13 mouse cellular contexts compared by ENCODE assay signal in genomic region chr5:147269926-147270672, GRCm38 (mm10). TPM values are rescaled to one million over a fixed set of nuclear protein-coding genes. Genes with fewer than 3 reads are reported as not detected.
DNase-seq lines count a peak whose midpoint lies in the region; ATAC-seq lines count a peak whose summit lies in the region.
"Had no signal": no experiment of that assay in that cellular context is flagged by ENCODE, and none has a peak within 500 bp of the region (broad histone marks: within the 10 kb centered on the region; RNA-seq: fewer than 3 reads in every experiment).

Gene Pdx1 (plus strand): TSS chr5:147269959.

- H3K36me3 ChIP-seq in heart, embryonic 12.5 days = no peaks in the 10 kb centered on the region
- H3K36me3 ChIP-seq in midbrain, embryonic 11.5 days (ENCODE audit: control insufficient read depth, insufficient read depth, low read length) = no peaks in the 10 kb centered on the region
- no peaks in the 10 kb centered on the region for H3K36me3 ChIP-seq in midbrain, embryonic 16.5 days (ENCODE audit: control insufficient read depth, insufficient read depth, low read length)
- H3K36me3 ChIP-seq in intestine, embryonic 16.5 days (ENCODE audit: control insufficient read depth, insufficient read depth, low read length) = no peaks in the 10 kb centered on the region
- H3K36me3 ChIP-seq in stomach, embryonic 15.5 days = no peaks in the 10 kb centered on the region
- H3K36me3 ChIP-seq: forebrain, embryonic 12.5 days had no signal

- peak within 1 kb of the TSS; percentile 50 for H3K4me2 ChIP-seq in heart, embryonic 12.5 days
- no peak within 1 kb of the TSS for H3K4me2 ChIP-seq in midbrain, embryonic 11.5 days
- H3K4me2 ChIP-seq in midbrain, embryonic 16.5 days (ENCODE audit: low read length) = no peak within 1 kb of the TSS
- H3K4me2 ChIP-seq in intestine, embryonic 16.5 days (ENCODE audit: low read depth, low read length) = peak within 1 kb of the TSS; percentile 50
- peak within 1 kb of the TSS; percentile 35 for H3K4me2 ChIP-seq in stomach, embryonic 15.5 days
- H3K4me2 ChIP-seq: forebrain, embryonic 12.5 days had no signal

- intact Hi-C loops in heart, postnatal 36 days (cut with DNase I) = no loop called here

- no peak for DNase-seq in heart, postnatal 36 days
- DNase-seq in midbrain, embryonic 11.5 days (ENCODE audit: low spot score, missing footprints) = peak; percentile 95
- DNase-seq in T-cell, adult 2 months (ENCODE audit: low spot score) = no peak
- no peak for DNase-seq in urinary bladder, postnatal 36 days (ENCODE audit: low spot score in 2 of 2)
- DNase-seq: kidney, postnatal 36 days; right cerebral cortex, postnatal 4 days had no signal

- H3K4me1 ChIP-seq in heart, embryonic 12.5 days (replicated peaks) = peaks cover 15% of the 10 kb centered on the region
- no peaks in the 10 kb centered on the region for H3K4me1 ChIP-seq in midbrain, embryonic 11.5 days (ENCODE audit: control insufficient read depth, insufficient read depth, low read length)
- no peaks in the 10 kb centered on the region for H3K4me1 ChIP-seq in midbrain, embryonic 16.5 days (ENCODE audit: control insufficient read depth, insufficient read depth, low read length)
- no peaks in the 10 kb centered on the region for H3K4me1 ChIP-seq in intestine, embryonic 16.5 days (ENCODE audit: control insufficient read depth, insufficient read depth, low read length)
- H3K4me1 ChIP-seq in stomach, embryonic 15.5 days = no peaks in the 10 kb centered on the region

- 1% methylated on average over 44 of the region's 44 CpGs for WGBS in heart, embryonic 12.5 days
- under 1% methylated on average over 44 of the region's 44 CpGs for WGBS in midbrain, embryonic 11.5 days
- under 1% methylated on average over 44 of the region's 44 CpGs for WGBS in midbrain, embryonic 16.5 days
- 2% methylated on average over 44 of the region's 44 CpGs for WGBS in intestine, embryonic 16.5 days
- 2% methylated on average over 44 of the region's 44 CpGs for WGBS in stomach, embryonic 15.5 days

- peak within 1 kb of the TSS; percentile 22 for H3K4me3 ChIP-seq in heart, embryonic 12.5 days
- no peak within 1 kb of the TSS for H3K4me3 ChIP-seq in midbrain, embryonic 11.5 days (ENCODE audit: low read depth, low read length)
- H3K4me3 ChIP-seq in midbrain, embryonic 16.5 days (ENCODE audit: low read depth, low read length) = no peak within 1 kb of the TSS
- H3K4me3 ChIP-seq in intestine, embryonic 16.5 days (ENCODE audit: low read length) = peak within 1 kb of the TSS; percentile 46
- H3K4me3 ChIP-seq in stomach, embryonic 15.5 days (replicated peaks) = peak within 1 kb of the TSS; percentile 41
- H3K4me3 ChIP-seq: forebrain, embryonic 12.5 days; megakaryocyte, embryonic 14.5 days had no signal

- peaks cover 94% of the 10 kb centered on the region for H3K27me3 ChIP-seq in heart, embryonic 12.5 days (replicated peaks)
- peaks cover 95% of the 10 kb centered on the region for H3K27me3 ChIP-seq in midbrain, embryonic 11.5 days (ENCODE audit: control insufficient read depth, insufficient read depth, low read length)
- H3K27me3 ChIP-seq in midbrain, embryonic 16.5 days (ENCODE audit: control insufficient read depth, insufficient read depth, low read depth, low read length) = peaks cover 85% of the 10 kb centered on the region
- H3K27me3 ChIP-seq in intestine, embryonic 16.5 days (replicated peaks; ENCODE audit: control insufficient read depth, insufficient read depth, low read length) = peaks cover 64% of the 10 kb centered on the region
- H3K27me3 ChIP-seq in stomach, embryonic 15.5 days (replicated peaks) = peaks cover 83% of the 10 kb centered on the region

- peak; percentile 57; the same call in 1 of the 2 replicates for ATAC-seq in heart, embryonic 12.5 days (ENCODE audit: insufficient number of reproducible peaks, low FRiP score)
- ATAC-seq in midbrain, embryonic 11.5 days (ENCODE audit: low FRiP score) = peak; percentile 42; the same call in 1 of the 2 replicates
- no peak for ATAC-seq in midbrain, embryonic 16.5 days
- peak; percentile 92 for ATAC-seq in intestine, embryonic 16.5 days
- ATAC-seq in stomach, embryonic 15.5 days (ENCODE audit: insufficient read depth, low FRiP score, low read depth) = peak; percentile 90

- no peak within 1 kb of the TSS for H3K9ac ChIP-seq in heart, embryonic 12.5 days
- no peak within 1 kb of the TSS for H3K9ac ChIP-seq in midbrain, embryonic 11.5 days (ENCODE audit: low read length)
- no peak within 1 kb of the TSS for H3K9ac ChIP-seq in midbrain, embryonic 16.5 days (ENCODE audit: low read depth, low read length)
- H3K9ac ChIP-seq in intestine, embryonic 16.5 days (ENCODE audit: low read depth, low read length) = peak within 1 kb of the TSS; percentile 48
- no peak within 1 kb of the TSS; the same call in 1 of the 2 replicates for H3K9ac ChIP-seq in stomach, embryonic 15.5 days
- H3K9ac ChIP-seq: forebrain, embryonic 12.5 days had no signal

- no peak within 1 kb of the TSS for H3K27ac ChIP-seq in heart, embryonic 12.5 days (ENCODE audit: poor library complexity, severe bottlenecking)
- H3K27ac ChIP-seq in midbrain, embryonic 11.5 days (ENCODE audit: low read depth, low read length) = no peak within 1 kb of the TSS
- no peak within 1 kb of the TSS for H3K27ac ChIP-seq in midbrain, embryonic 16.5 days (ENCODE audit: low read length)
- H3K27ac ChIP-seq in intestine, embryonic 16.5 days (ENCODE audit: low read length) = peak within 1 kb of the TSS; percentile 48; the same call in 1 of the 2 replicates
- peak within 1 kb of the TSS; percentile 57; the same call in 1 of the 2 replicates for H3K27ac ChIP-seq in stomach, embryonic 15.5 days
- H3K27ac ChIP-seq: forebrain, embryonic 12.5 days had no signal

- H3K9me3 ChIP-seq in heart, embryonic 12.5 days (replicated peaks) = no peaks in the 10 kb centered on the region
- no peaks in the 10 kb centered on the region for H3K9me3 ChIP-seq in midbrain, embryonic 11.5 days (ENCODE audit: control insufficient read depth, low read length)
- H3K9me3 ChIP-seq in midbrain, embryonic 16.5 days (replicated peaks; ENCODE audit: control insufficient read depth, low read length, poor library complexity, severe bottlenecking) = no peaks in the 10 kb centered on the region
- H3K9me3 ChIP-seq in intestine, embryonic 16.5 days (ENCODE audit: control insufficient read depth, low read length) = no peaks in the 10 kb centered on the region
- no peaks in the 10 kb centered on the region for H3K9me3 ChIP-seq in stomach, embryonic 15.5 days
- H3K9me3 ChIP-seq: forebrain, embryonic 12.5 days had no signal

RNA-seq across cellular contexts. Expression of gene Pdx1, which starts in this region (rescaled TPM):
- not detected in 2 replicates for polyA plus RNA-seq in heart, embryonic 12.5 days (2016; fragmentation: Nextera tagmentation; extraction: Ambion mirVana)
- total RNA-seq in heart, postnatal 36 days (2021) = not detected
- not detected in 2 replicates for polyA plus RNA-seq in midbrain, embryonic 11.5 days (2014; fragmentation: Nextera tagmentation; extraction: Ambion mirVana)
- not detected in 2 replicates for polyA plus RNA-seq in midbrain, embryonic 16.5 days (2015; fragmentation: Nextera tagmentation; extraction: Ambion mirVana)
- polyA plus RNA-seq in intestine, embryonic 16.5 days (2015; fragmentation: Nextera tagmentation; extraction: Ambion mirVana) = 3.8 and 5.3 TPM in 2 replicates
- polyA plus RNA-seq in stomach, embryonic 15.5 days (2015; fragmentation: Nextera tagmentation; extraction: Ambion mirVana) = 10.0 and 14.0 TPM in 2 replicates
- polyA plus RNA-seq: brain, embryonic 14.5 days; forebrain, embryonic 12.5 days had no signal

Comparison
In these comparisons a context has a peak if more than half of its experiments do, and no peak if none do; other contexts are left out.
1. Peak in ATAC-seq, H3K4me3 ChIP-seq and H3K4me2 ChIP-seq in heart, embryonic 12.5 days; RNA of the gene not detected or under 1 TPM.
2. Peak in DNase-seq and ATAC-seq in midbrain, embryonic 11.5 days; RNA of the gene not detected or under 1 TPM.
3. H3K27ac ChIP-seq: peak in intestine, embryonic 16.5 days (single experiment) and stomach, embryonic 15.5 days (single experiment); none in heart, embryonic 12.5 days (single experiment), midbrain, embryonic 11.5 days (single experiment) and midbrain, embryonic 16.5 days (single experiment).
4. H3K4me2 ChIP-seq: peak in intestine, embryonic 16.5 days (single experiment) and stomach, embryonic 15.5 days (single experiment); none in midbrain, embryonic 11.5 days (single experiment) and midbrain, embryonic 16.5 days (single experiment).
5. H3K4me3 ChIP-seq: peak in intestine, embryonic 16.5 days (single experiment) and stomach, embryonic 15.5 days (single experiment); none in midbrain, embryonic 11.5 days (single experiment) and midbrain, embryonic 16.5 days (single experiment).